Mouse (Mus musculus) embryonic facial prominence, embryonic 12.5 days (tissue): ENCODE data around the gene Sept11. TPM values are rescaled to one million over a fixed set of nuclear protein-coding genes. Genes with fewer than 3 reads are reported as not detected.
A peak's percentile ranks its signal among the peaks of the same experiment; 100 is the strongest.

ENCODE experiments used
- ATAC-seq: fragments of 200-750 bp; cut with Nextera tagmentation; 2 replicates; pipeline ENCODE4 v1.8.0; 2017; ENCODE audit not compliant: insufficient number of reproducible peaks, insufficient read depth, low FRiP score, low TSS enrichment
- H3K27ac ChIP-seq: fragments of 300-500 bp; sonication (generic); 2 replicates; pipeline ENCODE4 v1.5.1; 2016; ENCODE audit warnings: mild to moderate bottlenecking
- H3K27me3 ChIP-seq: fragments of 300-500 bp; sonication (generic); 2 replicates; pipeline ENCODE4 v1.6.1; 2016; ENCODE audit warnings: mild to moderate bottlenecking, moderate library complexity
- H3K36me3 ChIP-seq: fragments of 300-500 bp; sonication (generic); 2 replicates; pipeline ENCODE4 v1.6.1; 2016; ENCODE audit warnings: mild to moderate bottlenecking
- H3K4me1 ChIP-seq: fragments of 300-500 bp; sonication (generic); 2 replicates; pipeline ENCODE4 v1.6.1; 2016
- H3K4me2 ChIP-seq: fragments of 300-500 bp; sonication (generic); replicated peaks from 2 replicates; pipeline ENCODE4 v1.6.1; 2016; ENCODE audit warnings: mild to moderate bottlenecking, moderate library complexity
- H3K4me3 ChIP-seq: fragments of 300-500 bp; sonication (generic); 2 replicates; pipeline ENCODE4 v1.5.1; 2016; ENCODE audit warnings: mild to moderate bottlenecking
- H3K9ac ChIP-seq: fragments of 300-500 bp; sonication (generic); 2 replicates; pipeline ENCODE4 v1.6.1; 2016; ENCODE audit warnings: mild to moderate bottlenecking, moderate library complexity
- H3K9me3 ChIP-seq: fragments of 300-500 bp; sonication (generic); 2 replicates; pipeline ENCODE4 v1.6.1; 2016; ENCODE audit warnings: mild to moderate bottlenecking, moderate library complexity
- WGBS: fragments of 180-500 bp; shearing (Covaris S2); methylation state at CpG from one replicate; pipeline ENCODE4 v1.1.7; 2016; 5-methylcytosine and 5-hydroxymethylcytosine counted together
- polyA plus RNA-seq: library from polyadenylated mRNA; unstranded; fragments of >200 nt; fragmentation: Nextera tagmentation; extraction: Ambion mirVana; gene quantifications from 2 replicates; pipeline ENCODE4 v1.2.1, GENCODE M21; 2016

Sept11 gene
- polyA plus RNA-seq, 1 experiment from 2014 or later, result 263 TPM

DNA sequence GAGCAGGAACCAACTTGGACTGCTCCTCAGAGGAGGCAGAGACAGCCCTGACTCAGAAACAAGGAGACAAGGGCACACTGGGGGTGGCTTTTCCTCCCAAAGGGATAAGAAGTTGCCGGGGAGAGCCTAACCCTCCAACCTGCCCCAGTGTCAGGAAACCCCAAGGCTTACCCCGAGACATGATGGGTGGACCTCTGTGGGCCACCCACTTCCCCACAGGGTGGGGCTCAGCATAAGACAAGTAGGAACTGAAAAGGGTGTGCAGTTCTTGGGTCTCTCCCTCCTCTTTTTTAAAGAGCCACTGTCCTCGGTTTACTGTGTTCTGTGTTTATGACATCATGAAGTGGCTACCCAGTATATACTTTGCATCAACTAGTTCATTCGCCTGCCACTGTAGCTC is 59.2 kb downstream of the Sept11 start:
- H3K27ac ChIP-seq, result no peak overlapping the region
- peaks cover 39% of the 10 kb centered on the region for H3K4me1 ChIP-seq
- 87% methylated on average over 4 of the region's 4 CpGs for WGBS
- ATAC-seq, result no peak
- H3K36me3 ChIP-seq, result peaks cover 40% of the 10 kb centered on the region
- H3K9ac ChIP-seq, result no peak overlapping the region
- H3K4me3 ChIP-seq, result no peak overlapping the region
- H3K9me3 ChIP-seq, result no peaks in the 10 kb centered on the region
- H3K4me2 ChIP-seq, result no peak overlapping the region
- no peaks in the 10 kb centered on the region for H3K27me3 ChIP-seq

DNA sequence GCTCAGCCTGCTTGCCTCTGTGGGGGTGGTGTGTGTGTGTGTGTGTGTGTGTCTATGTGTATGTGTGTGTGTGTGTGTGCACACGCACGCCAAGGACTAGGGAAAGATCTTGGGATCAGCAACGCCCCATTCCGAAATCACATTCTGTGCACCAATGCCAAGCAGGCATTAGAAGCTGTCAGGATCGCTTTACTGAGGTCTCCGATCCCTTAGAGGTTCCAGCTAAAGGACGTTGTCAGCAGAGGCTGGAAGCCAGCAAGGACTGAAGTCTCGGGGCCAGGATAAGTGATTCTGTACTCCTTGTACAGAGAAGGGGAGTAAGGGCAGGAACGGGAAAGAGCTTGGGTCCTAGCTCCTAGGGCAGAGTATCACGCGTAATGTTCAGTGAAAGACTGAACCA is 61.2 kb downstream of the Sept11 start:
- H3K36me3 ChIP-seq, result peaks cover 54% of the 10 kb centered on the region
- WGBS, result 87% methylated on average over 11 of the region's 11 CpGs
- H3K4me3 ChIP-seq, result no peak overlapping the region

DNA sequence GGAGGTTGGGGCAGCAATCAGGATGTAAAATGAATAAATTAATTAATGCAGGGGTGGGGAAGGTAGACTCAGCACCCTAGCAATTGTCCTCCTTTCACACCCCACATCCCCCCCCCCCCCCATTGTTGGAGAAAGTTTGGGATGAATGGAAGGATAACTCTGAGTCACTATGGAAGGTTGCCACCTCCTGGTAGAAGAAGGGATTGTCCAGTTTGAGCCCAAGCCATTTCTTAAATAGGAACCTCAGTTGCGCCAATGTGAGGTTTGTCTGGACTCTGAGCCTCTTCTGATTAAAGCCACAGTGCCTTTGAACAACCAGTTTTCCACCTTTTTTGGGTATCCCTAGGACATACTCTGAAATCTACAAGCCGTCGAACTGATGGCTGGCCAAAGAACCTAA is 70.3 kb downstream of the Sept11 start:
- H3K36me3 ChIP-seq, result peaks cover 83% of the 10 kb centered on the region
- H3K4me1 ChIP-seq, result no peaks in the 10 kb centered on the region
- H3K9me3 ChIP-seq, result no peaks in the 10 kb centered on the region
- no peaks in the 10 kb centered on the region for H3K27me3 ChIP-seq
- H3K9ac ChIP-seq, result no peak overlapping the region
- no peak overlapping the region for H3K4me3 ChIP-seq
- H3K27ac ChIP-seq, result no peak overlapping the region
- WGBS, result 88% methylated on average over 3 of the region's 3 CpGs
- no peak for ATAC-seq
- H3K4me2 ChIP-seq, result no peak overlapping the region

More for the DNA sequence above, 61.2 kb downstream of the Sept11 start:
- Histone ChIP-seq H3K27me3 (no peaks in the 10 kb centered on the region), H3K4me1 (peaks cover 35% of the 10 kb centered on the region), H3K9me3 (no peaks in the 10 kb centered on the region), H3K4me2 (no peak overlapping the region), H3K9ac (no peak overlapping the region), H3K27ac (0 out of 2 replicates have a peak overlapping the region, but pooled peaks have one; percentile 54)
- no peak for ATAC-seq

DNA sequence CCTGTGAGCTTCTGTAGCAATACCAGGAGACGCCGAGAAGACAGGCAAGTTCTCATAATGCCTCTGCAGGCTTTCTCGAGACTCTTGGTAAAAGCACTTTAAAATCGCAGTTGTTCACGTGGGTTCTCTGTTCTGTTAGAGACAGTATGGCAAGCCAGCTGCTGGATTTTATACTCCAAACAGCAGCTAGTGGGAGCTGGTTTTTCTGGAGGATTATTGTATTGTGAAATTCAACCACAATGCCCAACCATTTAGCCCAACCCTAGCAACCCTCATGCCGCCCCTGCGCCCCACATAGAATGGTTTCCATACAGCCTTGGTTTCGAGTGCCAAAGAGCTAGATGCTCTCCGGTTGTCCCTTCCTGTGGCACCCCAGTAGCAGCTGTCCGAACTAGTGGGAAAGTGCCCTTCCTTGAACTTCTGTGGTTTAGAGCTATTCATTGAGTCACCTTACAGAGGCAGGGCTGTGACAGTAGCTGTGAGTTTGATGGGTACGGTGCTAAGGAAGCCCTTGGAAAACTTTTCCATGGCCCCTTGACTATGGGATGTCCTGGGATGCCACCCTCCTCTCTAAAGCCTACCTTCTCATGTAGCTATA is 74.8 kb downstream of the Sept11 start:
- peaks cover 73% of the 10 kb centered on the region for H3K36me3 ChIP-seq
- no peak for ATAC-seq
- H3K4me1 ChIP-seq, result no peaks in the 10 kb centered on the region
- no peak overlapping the region for H3K9ac ChIP-seq
- no peaks in the 10 kb centered on the region for H3K27me3 ChIP-seq
- H3K27ac ChIP-seq, result no peak overlapping the region
- H3K4me2 ChIP-seq, result no peak overlapping the region
- H3K4me3 ChIP-seq, result no peak overlapping the region
- 92% methylated on average over 11 of the region's 11 CpGs for WGBS
- H3K9me3 ChIP-seq, result no peaks in the 10 kb centered on the region

GRCm38 (mm10) chr5:93168654-93169053 is 75.4 kb downstream of the Sept11 start:
- WGBS, result 55% methylated on average over 6 of the region's 6 CpGs
- no peak overlapping the region for H3K4me3 ChIP-seq
- H3K9me3 ChIP-seq, result no peaks in the 10 kb centered on the region
- no peak for ATAC-seq
- 0 out of 2 replicates have a peak overlapping the region, but pooled peaks have one; percentile 12 for H3K27ac ChIP-seq
- peaks cover 71% of the 10 kb centered on the region for H3K36me3 ChIP-seq
- H3K27me3 ChIP-seq, result no peaks in the 10 kb centered on the region
- no peak overlapping the region for H3K9ac ChIP-seq
- H3K4me1 ChIP-seq, result no peaks in the 10 kb centered on the region
- H3K4me2 ChIP-seq, result no peak overlapping the region

GRCm38 (mm10) chr5:93171420-93171819 is 78.2 kb downstream of the Sept11 start:
- ATAC-seq, result no peak
- Histone ChIP-seq H3K27me3 (no peaks in the 10 kb centered on the region), H3K4me3 (no peak overlapping the region), H3K9me3 (no peaks in the 10 kb centered on the region), H3K4me2 (no peak overlapping the region), H3K27ac (no peak overlapping the region), H3K4me1 (no peaks in the 10 kb centered on the region), H3K9ac (no peak overlapping the region), H3K36me3 (peaks cover 66% of the 10 kb centered on the region)
- 95% methylated on average over 15 of the region's 15 CpGs for WGBS

GRCm38 (mm10) chr5:93172536-93172935 is 79.3 kb downstream of the Sept11 start:
- no peak overlapping the region for H3K4me2 ChIP-seq
- H3K9ac ChIP-seq, result no peak overlapping the region
- no peaks in the 10 kb centered on the region for H3K4me1 ChIP-seq
- H3K27me3 ChIP-seq, result no peaks in the 10 kb centered on the region
- WGBS, result 84% methylated on average over 6 of the region's 6 CpGs
- no peak for ATAC-seq
- H3K36me3 ChIP-seq, result peaks cover 65% of the 10 kb centered on the region
- H3K4me3 ChIP-seq, result no peak overlapping the region
- H3K9me3 ChIP-seq, result no peaks in the 10 kb centered on the region
- no peak overlapping the region for H3K27ac ChIP-seq

- peaks cover 57% of the 10 kb centered on the region for H3K36me3 ChIP-seq
- H3K27ac ChIP-seq, result no peak overlapping the region
- H3K4me2 ChIP-seq, result no peak overlapping the region
- no peaks in the 10 kb centered on the region for H3K27me3 ChIP-seq
- ATAC-seq, result no peak
- H3K4me3 ChIP-seq, result no peak overlapping the region
- no peaks in the 10 kb centered on the region for H3K4me1 ChIP-seq
- no peaks in the 10 kb centered on the region for H3K9me3 ChIP-seq
- H3K9ac ChIP-seq, result no peak overlapping the region
- WGBS, result 89% methylated on average over 6 of the region's 6 CpGs
These were observed 81.4 kb downstream of the Sept11 start for GRCm38 (mm10) chr5:93174675-93175074.

- no peak overlapping the region for H3K9ac ChIP-seq
- H3K4me2 ChIP-seq, result no peak overlapping the region
- no peak for ATAC-seq
- 88% methylated on average over 6 of the region's 6 CpGs for WGBS
- H3K4me1 ChIP-seq, result no peaks in the 10 kb centered on the region
- no peaks in the 10 kb centered on the region for H3K27me3 ChIP-seq
- no peak overlapping the region for H3K27ac ChIP-seq
- no peaks in the 10 kb centered on the region for H3K9me3 ChIP-seq
- H3K4me3 ChIP-seq, result no peak overlapping the region
- H3K36me3 ChIP-seq, result peaks cover 51% of the 10 kb centered on the region
These were observed 85.4 kb downstream of the Sept11 start for GRCm38 (mm10) chr5:93178616-93179015.

- Histone ChIP-seq H3K36me3 (peaks cover 48% of the 10 kb centered on the region), H3K27me3 (no peaks in the 10 kb centered on the region), H3K4me1 (no peaks in the 10 kb centered on the region), H3K9me3 (no peaks in the 10 kb centered on the region), H3K27ac (no peak overlapping the region), H3K9ac (no peak overlapping the region), H3K4me2 (no peak overlapping the region), H3K4me3 (no peak overlapping the region)
- ATAC-seq, result no peak
- WGBS, result 82% methylated on average over 2 of the region's 2 CpGs
These were observed 87.0 kb downstream of the Sept11 start for GRCm38 (mm10) chr5:93180252-93180651.

- H3K9ac ChIP-seq, result no peak overlapping the region
- H3K4me2 ChIP-seq, result no peak overlapping the region
- H3K27me3 ChIP-seq, result no peaks in the 10 kb centered on the region
- H3K9me3 ChIP-seq, result no peaks in the 10 kb centered on the region
- no peaks in the 10 kb centered on the region for H3K4me1 ChIP-seq
- 76% methylated on average over 6 of the region's 6 CpGs for WGBS
- H3K27ac ChIP-seq, result no peak overlapping the region
- ATAC-seq, result no peak
- no peak overlapping the region for H3K4me3 ChIP-seq
- H3K36me3 ChIP-seq, result peaks cover 52% of the 10 kb centered on the region
These were observed 90.1 kb downstream of the Sept11 start for GRCm38 (mm10) chr5:93183311-93183710.

DNA sequence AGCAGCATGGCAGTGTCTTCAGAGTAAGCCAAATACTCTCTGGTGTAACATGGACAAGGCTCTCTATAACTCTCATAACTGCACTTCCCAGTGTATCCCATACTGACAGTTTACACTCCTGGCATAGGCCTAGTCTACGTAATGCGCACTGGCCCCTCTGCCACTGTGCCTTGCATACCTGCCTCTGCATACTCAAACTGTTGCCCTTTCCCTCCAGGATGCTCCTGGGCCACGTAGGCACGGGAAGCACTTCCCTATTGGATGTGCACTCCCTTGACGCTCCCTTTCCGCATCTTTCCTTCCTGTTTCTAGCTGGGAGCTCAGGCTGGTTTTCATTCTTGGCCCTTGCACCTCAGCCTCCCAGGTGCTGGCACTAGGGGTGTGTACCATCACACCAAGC is 91.3 kb downstream of the Sept11 start:
- Histone ChIP-seq H3K4me3 (no peak overlapping the region), H3K27me3 (no peaks in the 10 kb centered on the region), H3K36me3 (peaks cover 56% of the 10 kb centered on the region), H3K4me1 (no peaks in the 10 kb centered on the region), H3K9me3 (no peaks in the 10 kb centered on the region), H3K4me2 (no peak overlapping the region), H3K9ac (no peak overlapping the region), H3K27ac (no peak overlapping the region)
- WGBS, result 89% methylated on average over 6 of the region's 6 CpGs
- ATAC-seq, result no peak
